Mouse (Mus musculus) CH12.LX (cell line): ENCODE data around the gene Notum. TPM values are rescaled to one million over a fixed set of nuclear protein-coding genes. Genes with fewer than 3 reads are reported as not detected.

Source experiments
- DNase-seq: peaks from one replicate; pipeline ENCODE4 v3.0.0-alpha.2; 2013; ENCODE audit errors: extremely low read depth
- H3K27ac ChIP-seq: 2 replicates; pipeline ENCODE4 v1.5.1; 2012; ENCODE audit warnings: low read depth, mild to moderate bottlenecking, control low read depth, moderate library complexity; ENCODE audit not compliant: insufficient read depth
- H3K27me3 ChIP-seq: replicated peaks from 2 replicates; pipeline ENCODE3; 2012; ENCODE audit warnings: inconsistent platforms
- H3K36me3 ChIP-seq, 2 experiments: replicated peaks in 1 of 2; 2 replicates each; pipeline versions ENCODE3 to v1.6.1; 2012; ENCODE audit warnings: inconsistent platforms in 1 of 2, low read length in 1 of 2, mild to moderate bottlenecking in 1 of 2, mixed read lengths in 1 of 2, moderate library complexity in 1 of 2; ENCODE audit not compliant: control insufficient read depth in 1 of 2, insufficient read depth in 1 of 2
- H3K4me1 ChIP-seq, 2 experiments: 2 replicates each; pipeline ENCODE4 v1.6.1; 2012; ENCODE audit warnings: inconsistent platforms in 1 of 2, moderate library complexity in 1 of 2; ENCODE audit not compliant: insufficient read depth in 2 of 2, control insufficient read depth in 1 of 2
- H3K4me2 ChIP-seq: 2 replicates; pipeline ENCODE4 v1.6.1; 2012; ENCODE audit warnings: low read depth, mild to moderate bottlenecking, control low read depth; ENCODE audit not compliant: poor library complexity, insufficient read depth, severe bottlenecking
- H3K4me3 ChIP-seq, 3 experiments: fragments of 150-350 bp in 1 of 3; sonication (generic) in 1 of 3; replicated peaks in 1 of 3; 2 replicates each; pipeline versions ENCODE3 to v1.5.1; 2011 to 2012; ENCODE audit warnings: low read depth in 2 of 3, low read length in 2 of 3, mild to moderate bottlenecking in 2 of 3, moderate library complexity in 2 of 3, control low read depth in 1 of 3, improper control_type of control experiment in 1 of 3, inconsistent platforms in 1 of 3, mixed read lengths in 1 of 3; ENCODE audit not compliant: poor library complexity in 1 of 3
- H3K79me2 ChIP-seq: replicated peaks from 2 replicates; pipeline ENCODE4 v1.6.1; 2012; ENCODE audit warnings: mild to moderate bottlenecking, moderate library complexity; ENCODE audit not compliant: control insufficient read depth, poor library complexity, insufficient read depth, severe bottlenecking; ENCODE audit errors: extremely low read depth
- H3K9ac ChIP-seq: 2 replicates; pipeline ENCODE4 v1.6.1; 2012; ENCODE audit warnings: low read depth, mild to moderate bottlenecking, control low read depth, moderate library complexity; ENCODE audit not compliant: insufficient read depth
- H3K9me3 ChIP-seq: replicated peaks from 2 replicates; pipeline ENCODE3; 2012; ENCODE audit warnings: low read length, inconsistent platforms, mixed read lengths
- BHLHE40 ChIP-seq: IDR thresholded peaks from 2 replicates; pipeline ENCODE4 v1.6.1; 2011; ENCODE audit warnings: mild to moderate bottlenecking, low read depth, low read length, improper control_type of control experiment
- CHD1 ChIP-seq: IDR thresholded peaks from 2 replicates; pipeline ENCODE4 v1.6.1; 2012; ENCODE audit warnings: low read depth, low read length, improper control_type of control experiment, inconsistent platforms
- CHD2 ChIP-seq: IDR thresholded peaks from 2 replicates; pipeline ENCODE4 v1.6.1; 2011; ENCODE audit warnings: low read length, improper control_type of control experiment
- CTCF ChIP-seq, 2 experiments: IDR thresholded peaks in 1 of 2; conservative IDR thresholded peaks in 1 of 2; 2 replicates each; pipeline ENCODE4 v1.5.1; 2011 to 2012; ENCODE audit warnings: low read depth in 2 of 2, low read length in 2 of 2, improper control_type of control experiment in 1 of 2, inconsistent platforms in 1 of 2, mild to moderate bottlenecking in 1 of 2, moderate library complexity in 1 of 2
- E2F4 ChIP-seq: IDR thresholded peaks from 2 replicates; pipeline ENCODE4 v1.6.1; 2011; ENCODE audit warnings: low read depth, low read length, improper control_type of control experiment; ENCODE audit not compliant: insufficient replicate concordance
- JUN ChIP-seq: IDR thresholded peaks from 2 replicates; pipeline ENCODE4 v1.6.1; 2011; ENCODE audit warnings: low read depth, mild to moderate bottlenecking, low read length, improper control_type of control experiment, moderate library complexity; ENCODE audit not compliant: insufficient read depth
- MAFK ChIP-seq: IDR thresholded peaks from 2 replicates; pipeline ENCODE4 v1.6.1; 2011; ENCODE audit warnings: low read length, improper control_type of control experiment; ENCODE audit not compliant: insufficient replicate concordance
- MAZ ChIP-seq: IDR thresholded peaks from 2 replicates; pipeline ENCODE4 v1.6.1; 2012; ENCODE audit warnings: low read depth, mild to moderate bottlenecking, inconsistent platforms, low read length, improper control_type of control experiment, moderate library complexity
- MEF2A ChIP-seq: IDR thresholded peaks from 2 replicates; pipeline ENCODE4 v1.6.1; 2014; ENCODE audit warnings: low read depth, mild to moderate bottlenecking, inconsistent platforms, low read length, improper control_type of control experiment, borderline replicate concordance
- MXI1 ChIP-seq: IDR thresholded peaks from 2 replicates; pipeline ENCODE4 v1.6.1; 2011; ENCODE audit warnings: mild to moderate bottlenecking, low read depth, low read length, improper control_type of control experiment
- MYC ChIP-seq: IDR thresholded peaks from 2 replicates; pipeline ENCODE4 v1.6.1; 2011; ENCODE audit warnings: low read depth, mild to moderate bottlenecking, improper control_type of control experiment, low read length
- NRF1 ChIP-seq: IDR thresholded peaks from 2 replicates; pipeline ENCODE4 v1.6.1; 2014; ENCODE audit warnings: low read depth, mild to moderate bottlenecking, inconsistent platforms, low read length, improper control_type of control experiment, moderate library complexity
- RAD21 ChIP-seq: IDR thresholded peaks from 2 replicates; pipeline ENCODE4 v1.6.1; 2011; ENCODE audit warnings: low read depth, mild to moderate bottlenecking, low read length, improper control_type of control experiment, moderate library complexity
- RCOR1 ChIP-seq: conservative IDR thresholded peaks from 2 replicates; pipeline ENCODE4 v1.6.1; 2012; ENCODE audit warnings: low read depth, mild to moderate bottlenecking, inconsistent platforms, low read length, improper control_type of control experiment
- SIN3A ChIP-seq: IDR thresholded peaks from 2 replicates; pipeline ENCODE4 v1.6.1; 2012; ENCODE audit warnings: low read length, improper control_type of control experiment, inconsistent platforms
- SMC3 ChIP-seq: IDR thresholded peaks from 2 replicates; pipeline ENCODE4 v1.6.1; 2011; ENCODE audit warnings: low read depth, low read length, improper control_type of control experiment
- TCF12 ChIP-seq: IDR thresholded peaks from 2 replicates; pipeline ENCODE4 v1.6.1; 2014; ENCODE audit warnings: low read depth, mild to moderate bottlenecking, inconsistent platforms, low read length, improper control_type of control experiment
- UBTF ChIP-seq: IDR thresholded peaks from 2 replicates; pipeline ENCODE4 v1.6.1; 2012; ENCODE audit warnings: low read depth, mild to moderate bottlenecking, inconsistent platforms, low read length, improper control_type of control experiment, moderate library complexity
- USF2 ChIP-seq: conservative IDR thresholded peaks from 2 replicates; pipeline ENCODE4 v1.6.1; 2011; ENCODE audit warnings: low read depth, low read length, improper control_type of control experiment
- ZC3H11A ChIP-seq: IDR thresholded peaks from 2 replicates; pipeline ENCODE4 v1.6.1; 2012; ENCODE audit warnings: low read depth, mild to moderate bottlenecking, inconsistent platforms, low read length, improper control_type of control experiment
- ZKSCAN1 ChIP-seq: IDR thresholded peaks from 2 replicates; pipeline ENCODE4 v1.6.1; 2012; ENCODE audit warnings: low read depth, inconsistent platforms, low read length, improper control_type of control experiment, borderline replicate concordance
- ZNF384 ChIP-seq: IDR thresholded peaks from 2 replicates; pipeline ENCODE4 v1.6.1; 2012; ENCODE audit warnings: low read depth, low read length, improper control_type of control experiment, inconsistent platforms
- dilution Hi-C: fragments of 300-500 bp; cut with MboI; formaldehyde crosslinking; loops from 2 replicates; pipeline ENCODE4 v1.14.3; 2020; ENCODE audit warnings: low sequenced_read_pairs; ENCODE audit not compliant: extremely low pct_unique_long_range_greater_than_20kb, extremely low pct_ligation_motif_present
- in situ Hi-C: fragments of 300-500 bp; cut with MboI; formaldehyde crosslinking; loops from 3 replicates; pipeline ENCODE4 v1.14.3; 2019; ENCODE audit warnings: low sequenced_read_pairs, low pct_ligation_motif_present, low pct_unique_long_range_greater_than_20kb, mixed read lengths
- polyA plus RNA-seq: library from polyadenylated mRNA; unstranded; fragments of >175 nt; gene quantifications from 2 replicates; pipeline ENCODE4 v1.2.1, GENCODE M21; 2012; ENCODE audit warnings: low read depth; ENCODE audit not compliant: insufficient read length
- total RNA-seq, 2 experiments: library from RNA; depleted of rRNA; stranded (reverse); fragments of 300-350 nt in 1 of 2; fragments of >200 nt in 1 of 2; gene quantifications; 2 replicates each; pipeline ENCODE4 v1.2.3; 2012 to 2014

Notum gene
- total and polyA plus RNA-seq, 3 experiments: not detected

DNA sequence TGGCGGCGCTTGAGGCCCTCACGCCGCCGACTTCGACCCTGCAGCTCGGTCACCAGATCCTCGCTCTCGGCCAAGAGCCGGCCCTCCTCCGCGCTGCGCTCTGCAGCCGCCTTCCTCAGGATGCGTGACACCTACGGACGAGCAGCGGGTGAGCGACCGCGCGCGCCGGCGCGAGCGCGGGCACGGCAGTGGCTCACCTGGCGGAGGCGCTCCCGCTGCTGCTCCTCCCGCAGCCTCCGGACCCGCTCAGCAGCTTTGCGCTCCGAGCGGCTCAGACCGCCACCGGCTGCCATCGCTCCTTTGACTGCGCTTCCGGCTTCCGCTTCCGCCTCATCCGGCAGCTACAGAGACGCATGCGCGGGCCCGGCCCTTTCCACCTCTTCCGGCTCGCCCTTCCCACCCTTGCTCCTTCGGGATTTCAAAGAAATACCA is 36.3 kb downstream of the Notum start (continued):
- TF ChIP-seq CHD1: no peak
- no peak for TF ChIP-seq E2F4
- TF ChIP-seq USF2: no peak
- peak; percentile 28; the same call in 1 of the 2 replicates for TF ChIP-seq CHD2
- 0 out of 2 replicates have a peak, but pooled peaks have one; percentile 9 for TF ChIP-seq MAFK
- TF ChIP-seq NRF1: peak; percentile 97
- TF ChIP-seq ZKSCAN1: no peak

DNA sequence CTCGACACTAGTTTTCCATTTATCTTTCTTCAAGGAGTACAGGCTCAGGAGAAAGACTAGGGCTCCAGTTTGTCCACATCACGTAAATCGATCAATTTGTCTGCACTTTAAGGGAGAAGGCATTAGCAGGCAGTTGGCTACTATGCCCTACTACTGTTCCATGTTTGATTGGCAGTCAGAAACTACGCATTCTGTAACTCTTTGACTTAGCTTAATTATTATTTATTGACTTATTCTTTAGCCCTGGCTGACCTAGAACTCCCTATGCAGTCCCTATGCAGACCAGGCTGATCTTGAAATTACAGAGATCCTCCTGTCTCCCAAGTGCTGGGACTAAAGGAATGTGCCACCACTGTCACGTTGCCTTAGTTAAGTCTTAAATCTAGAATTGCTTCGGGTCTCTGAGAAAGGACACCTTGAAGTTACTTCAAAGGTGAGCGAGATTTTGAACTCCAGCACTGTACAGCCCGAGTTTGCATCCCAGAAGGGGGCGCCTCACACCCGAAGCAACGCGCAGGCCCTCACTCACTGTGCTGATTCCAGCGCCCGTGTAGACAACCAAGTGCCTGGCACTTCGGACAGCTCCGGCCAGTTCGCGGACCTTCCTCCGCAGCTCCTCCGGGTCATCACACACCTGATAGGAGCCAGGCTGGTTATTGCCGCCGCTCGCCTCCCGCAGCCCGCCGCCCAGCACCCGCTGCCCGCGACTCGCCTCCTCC is 36.9 kb downstream of the Notum start:
- H3K27me3 ChIP-seq: no peaks in the 10 kb centered on the region
- H3K79me2 ChIP-seq: peaks cover 26% of the 10 kb centered on the region
- dilution Hi-C loops (no loop called here), in situ Hi-C loops (loop anchor here (10.0 kb wide), 1 partner anchor 61 kb away; no protein-coding TSS in a partner anchor)
- DNase-seq: peak; percentile 74
- peaks cover 27 to 52% of the 10 kb centered on the region in 2 experiments for H3K4me1 ChIP-seq
- peak overlapping the region; percentile 82 to 100 (median 100) for H3K4me3 ChIP-seq
- peak overlapping the region; percentile 93 for H3K9ac ChIP-seq
- H3K9me3 ChIP-seq: no peaks in the 10 kb centered on the region
- H3K36me3 ChIP-seq: peaks cover 55 to 77% of the 10 kb centered on the region in 2 experiments
- peak overlapping the region; percentile 86 for H3K4me2 ChIP-seq
- H3K27ac ChIP-seq: peak overlapping the region; percentile 83
- TF ChIP-seq NRF1 (peak; percentile 50; the same call in 1 of the 2 replicates), RAD21 (peak; percentile 88), SIN3A (0 out of 2 replicates have a peak, but pooled peaks have one; percentile 45), USF2 (no peak), SMC3 (peak; percentile 93), TCF12 (peak; percentile 44; the same call in 1 of the 2 replicates), ZC3H11A (peak; percentile 77), RCOR1 (no peak), CHD1 (peak; percentile 80; the same call in 1 of the 2 replicates), UBTF (peak; percentile 87; the same call in 1 of the 2 replicates), BHLHE40 (no peak), MEF2A (no peak), MYC (peak; percentile 68; the same call in 1 of the 2 replicates), MAZ (0 out of 2 replicates have a peak, but pooled peaks have one; percentile 11), MXI1 (peak; percentile 82), CTCF (conservative IDR thresholded peaks at IDR 0.05 in 1 of 2, IDR thresholded peaks at IDR 0.05 in 1 of 2; ENCODE audit: low read depth in 2 of 2, low read length in 2 of 2) (peak; percentile 40 to 96; a peak in 3 of 4 replicates), ZNF384 (no peak), JUN (no peak)
